Mouse (Mus musculus): ENCODE measurements around the gene Ttc36. TPM values are rescaled to one million over a fixed set of nuclear protein-coding genes. Genes with fewer than 3 reads are reported as not detected.
A peak's percentile ranks its signal among the peaks of the same experiment; 100 is the strongest.

Gene Ttc36
- polyA plus RNA-seq (2012; ENCODE audit: insufficient read depth, insufficient read length, low replicate concordance, missing spikeins), result not detected in 2 replicates

- no peak for TF ChIP-seq CTCF (IDR thresholded peaks at IDR 0.05; ENCODE audit: insufficient read depth, low read depth, low read length)
- no peak for TF ChIP-seq POLR2A (IDR thresholded peaks at IDR 0.05; ENCODE audit: insufficient read depth, low read depth, low read length)
- H3K4me1 ChIP-seq (ENCODE audit: control insufficient read depth, insufficient read depth, low read length), result peaks cover 18% of the 10 kb centered on the region
- H3K27ac ChIP-seq (ENCODE audit: insufficient read depth, low read depth, low read length), result no peak within 1 kb of the TSS
- H3K4me3 ChIP-seq (ENCODE audit: insufficient read depth, low read depth, low read length), result no peak within 1 kb of the TSS
- 75% methylated on average over 4 of the region's 4 CpGs for whole genome bisulfite sequencing
Observed at GRCm38 (mm10) chr9:44802808-44803450, at the start of gene Ttc36. TSS of gene Ttc36 (minus strand) at chr9:44803072.

- WGBS, result 56% methylated on average over 6 of the region's 6 CpGs
- no peak overlapping the region for H3K27ac ChIP-seq (ENCODE audit: insufficient read depth, low read depth, low read length)
Observed at GRCm38 (mm10) chr9:44847446-44847845, 44.6 kb upstream of the Ttc36 start.

GRCm38 (mm10) chr9:44841241-44841640, 38.4 kb upstream of the Ttc36 start:
- H3K4me3 ChIP-seq (ENCODE audit: insufficient read depth, low read depth, low read length), result no peak overlapping the region
- no peak overlapping the region for H3K27ac ChIP-seq (ENCODE audit: insufficient read depth, low read depth, low read length)
- 81% methylated on average over 10 of the region's 10 CpGs for WGBS
- TF ChIP-seq CTCF (IDR thresholded peaks at IDR 0.05; ENCODE audit: insufficient read depth, low read depth, low read length), result no peak
- TF ChIP-seq POLR2A (IDR thresholded peaks at IDR 0.05; ENCODE audit: insufficient read depth, low read depth, low read length), result no peak
- no peaks in the 10 kb centered on the region for H3K4me1 ChIP-seq (ENCODE audit: control insufficient read depth, insufficient read depth, low read length)

More at GRCm38 (mm10) chr9:44847446-44847845, 44.6 kb upstream of the Ttc36 start:
- TF ChIP-seq POLR2A (IDR thresholded peaks at IDR 0.05; ENCODE audit: insufficient read depth, low read depth, low read length) (no peak), CTCF (IDR thresholded peaks at IDR 0.05; ENCODE audit: insufficient read depth, low read depth, low read length) (no peak)
- Histone ChIP-seq H3K4me1 (ENCODE audit: control insufficient read depth, insufficient read depth, low read length) (peaks cover 2% of the 10 kb centered on the region; the same call in 1 of the 2 replicates), H3K4me3 (ENCODE audit: insufficient read depth, low read depth, low read length) (no peak overlapping the region)

GRCm38 (mm10) chr9:44836439-44836838, 33.6 kb upstream of the Ttc36 start:
- H3K4me3 ChIP-seq (ENCODE audit: insufficient read depth, low read depth, low read length), result no peak overlapping the region
- WGBS, result 21% methylated on average over 7 of the region's 7 CpGs
- TF ChIP-seq CTCF (IDR thresholded peaks at IDR 0.05; ENCODE audit: insufficient read depth, low read depth, low read length) (peak; percentile 24; the same call in 1 of the 2 replicates), POLR2A (IDR thresholded peaks at IDR 0.05; ENCODE audit: insufficient read depth, low read depth, low read length) (no peak)
- H3K27ac ChIP-seq (ENCODE audit: insufficient read depth, low read depth, low read length), result no peak overlapping the region
- H3K4me1 ChIP-seq (ENCODE audit: control insufficient read depth, insufficient read depth, low read length), result no peaks in the 10 kb centered on the region

- TF ChIP-seq CTCF (IDR thresholded peaks at IDR 0.05; ENCODE audit: insufficient read depth, low read depth, low read length) (no peak), POLR2A (IDR thresholded peaks at IDR 0.05; ENCODE audit: insufficient read depth, low read depth, low read length) (no peak)
- H3K27ac ChIP-seq (ENCODE audit: insufficient read depth, low read depth, low read length), result no peak overlapping the region
- 62% methylated on average over 4 of the region's 4 CpGs for WGBS
- no peaks in the 10 kb centered on the region for H3K4me1 ChIP-seq (ENCODE audit: control insufficient read depth, insufficient read depth, low read length)
- H3K4me3 ChIP-seq (ENCODE audit: insufficient read depth, low read depth, low read length), result no peak overlapping the region
Observed at GRCm38 (mm10) chr9:44832356-44832755, 29.5 kb upstream of the Ttc36 start.

GRCm38 (mm10) chr9:44830506-44830905, 27.6 kb upstream of the Ttc36 start:
- TF ChIP-seq CTCF (IDR thresholded peaks at IDR 0.05; ENCODE audit: insufficient read depth, low read depth, low read length), result no peak
- TF ChIP-seq POLR2A (IDR thresholded peaks at IDR 0.05; ENCODE audit: insufficient read depth, low read depth, low read length), result no peak
- Histone ChIP-seq H3K4me1 (ENCODE audit: control insufficient read depth, insufficient read depth, low read length) (no peaks in the 10 kb centered on the region), H3K4me3 (ENCODE audit: insufficient read depth, low read depth, low read length) (no peak overlapping the region), H3K27ac (ENCODE audit: insufficient read depth, low read depth, low read length) (no peak overlapping the region)
- 21% methylated on average over 2 of the region's 2 CpGs for WGBS

- WGBS, result 76% methylated on average over 11 of the region's 11 CpGs
- no peak overlapping the region for H3K4me3 ChIP-seq (ENCODE audit: insufficient read depth, low read depth, low read length)
- TF ChIP-seq CTCF (IDR thresholded peaks at IDR 0.05; ENCODE audit: insufficient read depth, low read depth, low read length) (no peak), POLR2A (IDR thresholded peaks at IDR 0.05; ENCODE audit: insufficient read depth, low read depth, low read length) (no peak)
- H3K27ac ChIP-seq (ENCODE audit: insufficient read depth, low read depth, low read length), result no peak overlapping the region
- no peaks in the 10 kb centered on the region for H3K4me1 ChIP-seq (ENCODE audit: control insufficient read depth, insufficient read depth, low read length)
Observed at GRCm38 (mm10) chr9:44828944-44829343, 26.1 kb upstream of the Ttc36 start.

- TF ChIP-seq CTCF (IDR thresholded peaks at IDR 0.05; ENCODE audit: insufficient read depth, low read depth, low read length), result no peak
- no peak for TF ChIP-seq POLR2A (IDR thresholded peaks at IDR 0.05; ENCODE audit: insufficient read depth, low read depth, low read length)
- H3K27ac ChIP-seq (ENCODE audit: insufficient read depth, low read depth, low read length), result no peak overlapping the region
- H3K4me3 ChIP-seq (ENCODE audit: insufficient read depth, low read depth, low read length), result no peak overlapping the region
- 90% methylated on average over 7 of the region's 7 CpGs for WGBS
- H3K4me1 ChIP-seq (ENCODE audit: control insufficient read depth, insufficient read depth, low read length), result no peaks in the 10 kb centered on the region
Observed at GRCm38 (mm10) chr9:44826660-44827059, 23.8 kb upstream of the Ttc36 start.

GRCm38 (mm10) chr9:44819920-44820827, 17.3 kb upstream of the Ttc36 start:
- WGBS, result 68% methylated on average over 15 of the region's 15 CpGs
- Histone ChIP-seq H3K4me3 (ENCODE audit: insufficient read depth, low read depth, low read length) (no peak overlapping the region), H3K27ac (ENCODE audit: insufficient read depth, low read depth, low read length) (no peak overlapping the region), H3K4me1 (ENCODE audit: control insufficient read depth, insufficient read depth, low read length) (no peaks in the 10 kb centered on the region; the same call in 1 of the 2 replicates)
- TF ChIP-seq POLR2A (IDR thresholded peaks at IDR 0.05; ENCODE audit: insufficient read depth, low read depth, low read length) (no peak), CTCF (IDR thresholded peaks at IDR 0.05; ENCODE audit: insufficient read depth, low read depth, low read length) (no peak)

All from olfactory bulb, adult 2 months (tissue).